Mouse (Mus musculus) intestine, postnatal 0 days (tissue): ENCODE data around the gene Adora1. TPM values are rescaled to one million over a fixed set of nuclear protein-coding genes. Genes with fewer than 3 reads are reported as not detected.

Experiments used
- ATAC-seq: fragments of 200-750 bp; cut with Nextera tagmentation; 2 replicates; pipeline ENCODE4 v1.8.0; 2017; ENCODE audit warnings: mild to moderate bottlenecking, moderate TSS enrichment, moderate library complexity
- H3K27ac ChIP-seq: fragments of 300-500 bp; sonication (generic); 2 replicates; pipeline ENCODE4 v1.5.1; 2014; ENCODE audit warnings: mild to moderate bottlenecking, low read depth, low read length, moderate library complexity
- H3K27me3 ChIP-seq: fragments of 300-500 bp; sonication (generic); replicated peaks from 2 replicates; pipeline ENCODE4 v1.6.1; 2014; ENCODE audit warnings: low read length, mixed read lengths; ENCODE audit not compliant: control insufficient read depth, insufficient read depth
- H3K36me3 ChIP-seq: fragments of 300-500 bp; sonication (generic); 2 replicates; pipeline ENCODE4 v1.6.1; 2014; ENCODE audit warnings: mild to moderate bottlenecking, moderate library complexity; ENCODE audit not compliant: control insufficient read depth, insufficient read depth
- H3K4me1 ChIP-seq: fragments of 300-500 bp; sonication (generic); replicated peaks from 2 replicates; pipeline ENCODE4 v1.6.1; 2014; ENCODE audit warnings: antibody characterized with exemption, low read length, mixed read lengths; ENCODE audit not compliant: control insufficient read depth, insufficient read depth
- H3K4me2 ChIP-seq: fragments of 300-500 bp; sonication (generic); replicated peaks from 2 replicates; pipeline ENCODE4 v1.6.1; 2014; ENCODE audit warnings: low read depth, mild to moderate bottlenecking, moderate library complexity
- H3K4me3 ChIP-seq: fragments of 300-500 bp; sonication (generic); 2 replicates; pipeline ENCODE4 v1.5.1; 2014; ENCODE audit warnings: low read depth, low read length
- H3K9ac ChIP-seq: fragments of 300-500 bp; sonication (generic); 2 replicates; pipeline ENCODE4 v1.6.1; 2014; ENCODE audit warnings: mild to moderate bottlenecking, low read depth, low read length
- H3K9me3 ChIP-seq: fragments of 300-500 bp; sonication (generic); 2 replicates; pipeline ENCODE4 v1.6.1; 2016; ENCODE audit warnings: mixed run types; ENCODE audit not compliant: control insufficient read depth
- CTCF ChIP-seq: sonication (generic); IDR thresholded peaks from 2 replicates; pipeline ENCODE4 v1.5.1; 2016; ENCODE audit warnings: low read depth, mild to moderate bottlenecking, control low read depth, antibody characterized with exemption, moderate library complexity
- WGBS: fragments of 180-500 bp; shearing (Covaris S2); extraction: QIAGEN DNeasy Blood & Tissue Kit; methylation state at CpG from one replicate; pipeline ENCODE4 v1.1.7; 2014; 5-methylcytosine and 5-hydroxymethylcytosine counted together
- polyA plus RNA-seq: library from polyadenylated mRNA; unstranded; fragments of >200 nt; fragmentation: Nextera tagmentation; extraction: Ambion mirVana; gene quantifications from 2 replicates; pipeline ENCODE4 v1.2.1, GENCODE M21; 2015

Adora1 gene
- polyA plus RNA-seq, 1 experiment from 2014 or later: 2.2 TPM

DNA sequence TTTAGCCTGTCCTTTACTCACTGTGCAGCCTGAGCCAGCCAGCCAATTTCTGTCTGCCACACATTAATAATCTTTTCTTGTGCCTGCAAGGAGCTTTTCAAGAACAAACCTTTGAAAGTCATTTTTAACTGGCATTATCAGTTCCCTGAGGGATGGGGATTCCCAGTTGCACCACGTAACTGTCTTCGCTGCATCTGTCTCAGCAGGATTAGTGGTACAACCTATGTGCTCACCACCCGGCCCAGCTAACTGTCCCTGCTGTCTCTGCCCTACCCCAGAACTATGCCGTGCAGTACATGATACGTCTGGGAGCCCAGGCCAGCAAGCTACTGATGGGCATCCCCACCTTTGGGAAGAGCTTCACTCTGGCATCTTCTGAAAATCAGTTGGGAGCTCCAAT is 47.0 kb downstream of the Adora1 start:
- no peaks in the 10 kb centered on the region for H3K4me1 ChIP-seq
- no peak overlapping the region for H3K4me2 ChIP-seq
- no peaks in the 10 kb centered on the region for H3K9me3 ChIP-seq
- no peak overlapping the region for H3K4me3 ChIP-seq
- no peaks in the 10 kb centered on the region for H3K36me3 ChIP-seq
- H3K27me3 ChIP-seq: no peaks in the 10 kb centered on the region
- WGBS: 94% methylated on average over 5 of the region's 5 CpGs
- no peak for ATAC-seq
- H3K27ac ChIP-seq: no peak overlapping the region
- H3K9ac ChIP-seq: no peak overlapping the region
- TF ChIP-seq CTCF: no peak

DNA sequence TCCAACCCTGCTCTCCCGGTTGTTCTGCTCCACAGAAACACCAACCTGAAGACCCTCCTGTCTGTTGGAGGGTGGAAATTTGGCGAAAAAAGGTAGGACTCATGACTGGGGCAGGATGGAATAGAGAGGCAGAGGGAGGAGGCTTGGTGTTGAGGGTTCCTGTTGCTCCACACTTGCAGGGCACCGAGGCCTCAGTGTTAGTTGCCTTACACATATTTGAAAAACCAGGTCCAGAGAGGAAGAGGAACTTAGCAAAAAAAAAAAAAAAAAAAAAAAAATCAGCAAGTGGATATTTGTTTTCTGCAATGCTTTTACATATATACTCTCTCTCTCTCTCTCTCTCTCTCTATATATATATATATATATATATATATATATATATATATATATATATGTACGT is 51.1 kb downstream of the Adora1 start:
- no peak overlapping the region for H3K4me2 ChIP-seq
- ATAC-seq: no peak
- H3K9me3 ChIP-seq: no peaks in the 10 kb centered on the region
- no peak overlapping the region for H3K4me3 ChIP-seq
- no peaks in the 10 kb centered on the region for H3K36me3 ChIP-seq
- H3K4me1 ChIP-seq: no peaks in the 10 kb centered on the region
- TF ChIP-seq CTCF: no peak
- 0 out of 2 replicates have a peak, but pooled peaks cover 3% of the 10 kb centered on the region for H3K27me3 ChIP-seq
- H3K9ac ChIP-seq: no peak overlapping the region
- 94% methylated on average over 4 of the region's 4 CpGs for WGBS
- H3K27ac ChIP-seq: no peak overlapping the region

DNA sequence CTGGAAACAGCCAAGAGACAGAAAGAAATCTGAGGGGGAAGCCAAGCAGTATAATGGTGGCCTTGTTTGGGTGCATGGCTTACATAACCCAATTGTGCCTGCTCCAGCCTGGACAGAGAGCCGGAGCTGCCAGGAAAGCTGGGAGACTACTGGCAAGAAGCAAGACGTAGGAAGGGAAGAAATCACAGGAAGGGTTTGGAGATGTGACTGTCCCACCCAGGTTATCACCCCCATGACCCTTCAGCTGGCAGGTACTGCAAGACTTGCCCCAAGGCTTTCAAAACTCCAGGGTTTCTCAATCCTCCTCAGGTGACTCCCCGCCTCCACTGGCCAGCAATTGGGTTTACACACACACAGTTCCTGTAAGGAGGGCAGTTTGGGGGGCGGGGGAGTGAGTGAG is 53.2 kb downstream of the Adora1 start, which contains the start of gene Chil1:
TSS of gene Chil1 (plus strand) at position 152 of the 400 bp plus-strand sequence.
- Histone ChIP-seq H3K4me2 (no peak within 1 kb of the TSS), H3K4me3 (no peak within 1 kb of the TSS), H3K27me3 (0 out of 2 replicates have a peak, but pooled peaks cover 3% of the 10 kb centered on the region), H3K4me1 (no peaks in the 10 kb centered on the region), H3K9ac (no peak within 1 kb of the TSS), H3K9me3 (no peaks in the 10 kb centered on the region), H3K27ac (no peak within 1 kb of the TSS), H3K36me3 (no peaks in the 10 kb centered on the region)
- no peak for ATAC-seq
- no peak for TF ChIP-seq CTCF
- 54% methylated on average over 4 of the region's 4 CpGs for WGBS

DNA sequence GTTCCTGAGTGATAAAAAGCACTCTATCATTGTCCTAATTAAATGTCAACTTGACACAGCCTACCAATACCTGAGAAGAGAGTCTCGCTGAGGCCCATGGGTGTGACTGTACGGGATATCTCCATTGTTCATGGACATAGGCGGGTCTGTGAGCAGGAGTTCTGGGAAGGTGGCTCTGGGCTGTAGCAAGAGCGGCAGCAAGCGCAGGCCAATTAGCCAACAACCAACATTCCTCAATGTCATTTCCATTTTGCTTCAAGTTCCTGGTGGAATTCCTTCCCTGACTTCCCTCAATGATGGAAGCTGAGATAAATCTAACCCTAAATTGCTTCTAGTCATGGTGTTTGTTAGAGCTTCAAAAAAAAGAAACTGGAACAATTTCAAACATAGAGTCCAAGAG is 57.3 kb downstream of the Adora1 start:
- ATAC-seq: no peak
- Histone ChIP-seq H3K9ac (no peak overlapping the region), H3K4me3 (no peak overlapping the region), H3K27me3 (0 out of 2 replicates have a peak, but pooled peaks cover 3% of the 10 kb centered on the region), H3K4me1 (no peaks in the 10 kb centered on the region), H3K36me3 (no peaks in the 10 kb centered on the region), H3K9me3 (no peaks in the 10 kb centered on the region), H3K27ac (no peak overlapping the region), H3K4me2 (no peak overlapping the region)
- no peak for TF ChIP-seq CTCF
- 77% methylated on average over 5 of the region's 5 CpGs for WGBS

DNA sequence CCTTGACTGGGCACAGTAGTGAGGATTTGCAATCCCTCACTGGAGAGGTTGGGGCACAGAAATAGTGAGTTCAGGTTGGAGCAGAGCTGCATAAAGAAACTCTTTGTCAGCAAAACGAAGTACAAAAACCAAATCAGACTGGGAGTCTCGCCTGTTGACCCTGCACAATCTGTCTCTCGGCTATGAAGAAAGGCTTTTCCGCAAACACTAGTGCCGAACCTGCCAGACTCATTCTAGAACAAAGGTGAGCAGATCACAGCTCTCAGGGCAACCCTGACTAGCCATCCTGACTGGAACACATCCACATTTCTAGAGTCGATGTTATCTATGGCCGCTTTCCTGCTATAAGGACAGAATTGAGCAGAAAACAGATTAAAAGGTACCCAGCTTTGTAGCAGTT is 62.1 kb downstream of the Adora1 start:
- TF ChIP-seq CTCF: no peak
- no peak overlapping the region for H3K9ac ChIP-seq
- no peak overlapping the region for H3K4me3 ChIP-seq
- no peaks in the 10 kb centered on the region for H3K36me3 ChIP-seq
- 66% methylated on average over 7 of the region's 7 CpGs for WGBS
- H3K9me3 ChIP-seq: no peaks in the 10 kb centered on the region
- H3K4me2 ChIP-seq: no peak overlapping the region
- H3K27me3 ChIP-seq: no peaks in the 10 kb centered on the region
- no peak for ATAC-seq
- H3K4me1 ChIP-seq: no peaks in the 10 kb centered on the region
- no peak overlapping the region for H3K27ac ChIP-seq

DNA sequence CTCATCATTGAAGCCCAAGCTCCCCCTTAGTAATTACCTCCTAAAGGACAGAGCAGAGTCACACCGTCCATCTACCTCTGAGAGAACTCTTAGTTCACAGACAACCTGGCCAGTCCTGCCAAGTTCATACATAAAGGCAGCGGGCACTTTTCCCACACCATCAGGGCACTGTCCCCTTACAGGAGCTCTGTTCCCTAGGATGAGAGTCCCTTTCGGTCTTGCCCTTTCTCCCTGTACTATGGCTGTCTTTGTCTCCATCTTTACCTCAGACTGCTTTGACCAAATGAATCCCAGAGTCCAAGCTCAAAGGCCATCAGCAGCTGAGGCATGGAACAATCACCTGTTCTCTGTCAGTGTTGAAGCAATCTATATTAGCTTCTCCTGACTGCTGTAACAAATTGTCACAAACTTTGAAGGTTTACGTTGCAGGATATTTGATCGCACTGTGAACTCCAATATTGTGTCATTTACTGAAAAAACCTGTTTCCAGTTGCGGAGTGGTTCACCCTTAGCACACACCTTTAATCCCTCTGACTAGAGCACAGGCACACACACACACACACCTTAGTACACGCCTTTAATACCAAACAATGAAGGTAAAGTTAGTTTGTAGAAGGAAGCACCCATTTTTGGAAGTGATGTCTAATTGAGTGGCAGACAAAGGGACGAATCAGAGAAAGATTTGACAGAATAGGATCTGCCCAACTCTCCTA is 66.1 kb downstream of the Adora1 start:
- H3K4me1 ChIP-seq: no peaks in the 10 kb centered on the region
- H3K9ac ChIP-seq: no peak overlapping the region
- H3K9me3 ChIP-seq: no peaks in the 10 kb centered on the region
- H3K36me3 ChIP-seq: no peaks in the 10 kb centered on the region
- no peak for TF ChIP-seq CTCF
- H3K4me3 ChIP-seq: no peak overlapping the region
- ATAC-seq: peak; percentile 60
- H3K27me3 ChIP-seq: no peaks in the 10 kb centered on the region
- H3K4me2 ChIP-seq: no peak overlapping the region
- H3K27ac ChIP-seq: no peak overlapping the region
- 73% methylated on average over 8 of the region's 8 CpGs for WGBS

DNA sequence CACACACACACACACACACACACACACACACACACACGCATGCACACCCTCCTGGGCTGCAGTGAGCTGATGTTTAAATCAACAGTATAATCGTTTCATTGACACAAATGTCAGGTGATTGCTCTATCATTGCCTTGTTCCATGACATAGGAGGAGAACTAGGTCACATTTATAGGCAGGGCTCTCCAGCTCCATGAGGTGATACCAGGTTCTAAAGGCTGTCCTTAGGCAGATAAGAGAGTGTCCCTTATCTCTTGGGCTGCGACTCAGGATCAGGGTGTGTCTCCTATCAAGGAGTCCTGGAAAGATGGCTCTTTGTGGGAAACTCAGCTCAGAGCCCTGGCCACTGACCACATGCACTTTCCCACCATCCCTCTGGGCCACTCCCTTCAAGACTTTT is 66.7 kb downstream of the Adora1 start:
- Histone ChIP-seq H3K4me1 (no peaks in the 10 kb centered on the region), H3K27me3 (no peaks in the 10 kb centered on the region), H3K27ac (no peak overlapping the region), H3K9me3 (no peaks in the 10 kb centered on the region), H3K4me3 (no peak overlapping the region), H3K4me2 (no peak overlapping the region), H3K9ac (no peak overlapping the region), H3K36me3 (no peaks in the 10 kb centered on the region)
- WGBS: 40% methylated on average over 3 of the region's 3 CpGs
- no peak for TF ChIP-seq CTCF
- peak; percentile 91 for ATAC-seq
